Mouse (Mus musculus) right cerebral cortex, postnatal 14 days (tissue): ENCODE measurements around the gene Gm6482.
A peak's percentile ranks its signal among the peaks of the same experiment; 100 is the strongest.
"Not testable (repeated sequence)": the region's sequence is repeated elsewhere in the genome, so short reads cannot be mapped to it uniquely, and the experiment has no call there.

ENCODE experiments used
- DNase-seq: peaks from one replicate; pipeline ENCODE4 v3.0.0; 2022

The Gm6482 gene

GRCm38 (mm10) chr14:41408181-41408580, at the start of gene Gm6482:
TSS of gene Gm6482 (minus strand) at chr14:41408281.
- not testable (repeated sequence) for DNase-seq

DNA sequence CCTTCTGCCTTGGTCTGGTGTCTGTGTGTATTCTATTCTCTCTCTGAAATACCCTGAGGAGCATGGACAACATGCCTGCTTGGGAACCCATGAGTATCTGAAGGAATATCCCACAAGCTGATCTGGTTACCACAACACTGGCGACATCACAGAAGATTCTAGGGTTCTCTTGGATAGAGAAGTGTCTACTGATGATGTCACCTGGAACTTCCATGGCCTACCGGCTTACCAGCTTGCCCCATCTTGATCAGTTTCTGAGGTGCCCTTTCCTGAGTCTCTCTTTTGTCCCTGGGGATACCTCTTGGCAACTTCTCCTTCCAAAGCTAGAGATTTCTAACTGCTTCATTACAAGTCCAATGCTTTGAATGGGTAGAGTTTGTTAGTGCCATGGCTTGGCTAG, 45.3 kb upstream of the Gm6482 start, which contains the start of gene Gm7954:
Gene Gm7954 (minus strand): TSS at position 101 of the 400 bp plus-strand sequence.
- DNase-seq: not testable (repeated sequence)

- peak; percentile 15 for DNase-seq
Measured at GRCm38 (mm10) chr14:41425393-41426075, 17.5 kb upstream of the Gm6482 start.

DNA sequence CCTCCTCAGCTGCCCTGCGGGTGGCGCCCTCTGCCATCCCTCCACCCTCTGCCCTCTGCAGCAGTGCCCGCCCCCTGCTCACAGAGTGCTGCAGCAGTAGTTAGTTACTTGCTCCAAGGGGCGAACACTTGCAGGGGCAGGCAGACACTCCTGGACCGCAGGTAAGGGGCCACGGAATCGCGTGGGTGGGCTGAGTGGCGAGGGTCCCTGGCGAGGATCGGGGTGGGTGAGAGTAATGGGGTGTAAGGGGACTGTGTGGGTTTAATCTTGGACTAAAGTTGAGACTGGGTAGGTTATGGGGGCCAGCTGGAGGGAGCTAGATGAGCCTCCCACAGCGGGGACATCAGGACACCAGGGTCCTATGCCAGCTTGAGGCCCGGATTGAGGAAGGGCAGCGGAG, 16.6 kb upstream of the Gm6482 start:
- not testable (repeated sequence) for DNase-seq

DNA sequence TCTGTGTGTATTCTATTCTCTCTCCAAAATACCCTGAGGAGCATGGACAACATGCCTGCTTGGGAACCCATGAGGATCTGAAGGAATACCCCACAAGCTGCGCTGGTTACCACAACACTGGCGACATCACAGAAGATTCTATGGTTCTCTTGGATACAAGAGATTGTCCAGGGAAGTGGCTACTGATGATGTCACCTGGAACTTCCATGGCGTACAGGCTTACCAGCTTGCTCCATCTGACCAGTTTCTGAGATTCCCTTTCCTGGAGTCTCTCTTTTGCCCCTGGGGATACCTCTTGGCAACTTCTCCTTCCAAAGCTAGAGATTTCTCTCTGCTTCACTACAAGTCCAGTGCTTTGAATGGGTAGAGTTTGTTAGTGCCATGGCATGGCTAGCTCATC, 21.8 kb downstream of the Gm6482 start, which contains the start of gene Gm7945:
Gene Gm7945 (minus strand): TSS at position 101 of the 400 bp plus-strand sequence.
- not testable (repeated sequence) for DNase-seq
